Mouse (Mus musculus) stomach, postnatal 0 days (tissue): Measurements from ENCODE around the gene Mn1. TPM values are rescaled to one million over a fixed set of nuclear protein-coding genes. Genes with fewer than 3 reads are reported as not detected.
A peak's percentile ranks its signal among the peaks of the same experiment; 100 is the strongest.

Experiments used
- ATAC-seq: fragments of 200-750 bp; cut with Nextera tagmentation; 2 replicates; pipeline ENCODE4 v1.8.0; 2017; ENCODE audit not compliant: low FRiP score, low TSS enrichment
- DNase-seq: peaks from one replicate; pipeline ENCODE4 v3.0.0-alpha.2; 2016; ENCODE audit warnings: low spot score
- H3K27ac ChIP-seq: fragments of 300-500 bp; sonication (generic); replicated peaks from 2 replicates; pipeline ENCODE4 v1.5.1; 2014; ENCODE audit warnings: mild to moderate bottlenecking, control low read depth
- H3K27me3 ChIP-seq: fragments of 300-500 bp; sonication (generic); 2 replicates; pipeline ENCODE4 v1.6.1; 2014; ENCODE audit warnings: low read length; ENCODE audit not compliant: control insufficient read depth, insufficient read depth
- H3K36me3 ChIP-seq: fragments of 300-500 bp; sonication (generic); 2 replicates; pipeline ENCODE4 v1.6.1; 2014; ENCODE audit warnings: low read length, mixed read lengths; ENCODE audit not compliant: control insufficient read depth, insufficient read depth
- H3K4me1 ChIP-seq: fragments of 300-500 bp; sonication (generic); replicated peaks from 2 replicates; pipeline ENCODE4 v1.6.1; 2014; ENCODE audit warnings: antibody characterized with exemption; ENCODE audit not compliant: control insufficient read depth, insufficient read depth
- H3K4me2 ChIP-seq: fragments of 300-500 bp; sonication (generic); replicated peaks from 2 replicates; pipeline ENCODE4 v1.6.1; 2014; ENCODE audit warnings: low read depth, mild to moderate bottlenecking, control low read depth, moderate library complexity
- H3K4me3 ChIP-seq: fragments of 300-500 bp; sonication (generic); 2 replicates; pipeline ENCODE4 v1.5.1; 2014; ENCODE audit warnings: low read depth, low read length, control low read depth
- H3K9ac ChIP-seq: fragments of 300-500 bp; sonication (generic); 2 replicates; pipeline ENCODE4 v1.6.1; 2014; ENCODE audit warnings: mild to moderate bottlenecking, low read length, control low read depth, mixed read lengths
- H3K9me3 ChIP-seq: fragments of 300-500 bp; sonication (generic); 2 replicates; pipeline ENCODE4 v1.6.1; 2016; ENCODE audit warnings: low read length; ENCODE audit not compliant: control insufficient read depth
- CTCF ChIP-seq: IDR thresholded peaks from 2 replicates; pipeline ENCODE4 v1.5.1; 2016; ENCODE audit warnings: antibody characterized with exemption, low read depth, mild to moderate bottlenecking, moderate library complexity
- EP300 ChIP-seq: optimal IDR thresholded peaks from 2 replicates; pipeline ENCODE3; 2016; ENCODE audit warnings: antibody characterized with exemption
- WGBS: fragments of 180-500 bp; shearing (Covaris S2); extraction: QIAGEN DNeasy Blood & Tissue Kit; methylation state at CpG from one replicate; pipeline ENCODE4 v1.1.7; 2014; 5-methylcytosine and 5-hydroxymethylcytosine counted together
- polyA plus RNA-seq: library from polyadenylated mRNA; unstranded; fragments of >200 nt; fragmentation: Nextera tagmentation; extraction: Ambion mirVana; gene quantifications from 2 replicates; pipeline ENCODE4 v1.2.1, GENCODE M21; 2015

Gene Mn1
- polyA plus RNA-seq, 1 experiment from 2014 or later = 5.6 TPM

DNA sequence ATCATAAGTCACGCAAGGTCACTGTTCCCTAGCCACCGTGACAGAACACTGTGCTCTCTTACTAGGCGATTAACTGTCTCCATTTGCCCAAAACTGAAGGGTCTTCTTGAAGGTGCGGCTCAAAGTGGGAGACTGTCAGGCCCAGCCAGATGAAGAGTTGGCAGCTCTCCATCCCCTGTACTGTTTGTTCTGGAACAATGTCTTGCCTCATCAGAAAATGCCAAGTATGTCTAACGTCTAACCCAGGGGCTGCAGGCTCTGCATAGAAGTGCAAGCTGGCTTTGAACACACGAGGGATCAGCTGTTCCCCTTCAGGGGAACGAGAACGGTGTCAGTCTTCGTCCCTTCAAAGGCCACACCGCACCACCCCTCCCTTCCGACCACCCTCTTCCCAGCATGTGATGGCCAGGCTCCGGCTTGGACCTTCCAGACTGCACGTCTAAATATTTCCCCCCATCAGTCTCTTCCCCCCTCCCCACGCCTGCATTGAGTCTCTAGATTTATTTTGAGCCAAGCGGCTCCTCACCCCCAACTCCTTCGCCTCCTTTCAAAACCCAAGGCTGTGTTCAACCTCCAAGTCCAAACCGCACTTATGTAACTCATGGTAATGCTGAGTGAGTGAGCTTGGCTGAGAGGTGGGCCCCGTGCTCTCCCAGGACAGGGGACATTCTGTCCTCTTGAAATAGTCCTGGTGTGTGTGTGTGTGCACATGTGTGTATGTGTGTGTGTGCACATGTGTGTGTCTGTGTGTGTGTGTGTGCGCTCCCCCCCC, 15.1 kb upstream of the Mn1 start:
- 59% methylated on average over 19 of the region's 19 CpGs for WGBS
- H3K4me1 ChIP-seq = no peaks in the 10 kb centered on the region; the same call in 1 of the 2 replicates
- H3K27ac ChIP-seq = no peak overlapping the region
- no peak overlapping the region for H3K9ac ChIP-seq
- ATAC-seq (peak; percentile 45), DNase-seq (no peak)
- H3K9me3 ChIP-seq = no peaks in the 10 kb centered on the region
- no peak overlapping the region for H3K4me2 ChIP-seq
- H3K27me3 ChIP-seq = no peaks in the 10 kb centered on the region
- no peaks in the 10 kb centered on the region for H3K36me3 ChIP-seq
- no peak overlapping the region for H3K4me3 ChIP-seq
- TF ChIP-seq EP300 (no peak), CTCF (no peak)

DNA sequence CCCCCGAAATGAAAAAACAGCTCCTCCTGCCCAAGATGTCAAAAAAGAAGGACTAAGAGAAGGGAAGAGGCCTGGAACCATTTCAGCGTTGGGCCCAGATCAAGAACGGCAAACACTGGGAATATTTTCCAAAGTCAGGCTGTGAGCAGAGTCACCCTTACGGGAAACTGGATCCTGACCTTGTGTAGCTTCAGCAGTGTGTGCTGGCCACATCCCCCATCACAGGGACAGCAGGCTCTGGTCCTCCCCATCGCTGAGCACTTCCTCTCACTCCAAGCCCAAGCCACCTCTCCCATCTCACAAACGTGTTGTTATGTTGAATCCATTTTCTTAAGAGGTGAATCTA, 14.5 kb upstream of the Mn1 start:
- DNase-seq (no peak), ATAC-seq (no peak)
- no peaks in the 10 kb centered on the region for H3K9me3 ChIP-seq
- peak overlapping the region; percentile 30 for H3K27ac ChIP-seq
- H3K4me1 ChIP-seq = no peaks in the 10 kb centered on the region
- no peaks in the 10 kb centered on the region for H3K27me3 ChIP-seq
- WGBS = 65% methylated on average over 6 of the region's 6 CpGs
- H3K4me3 ChIP-seq = no peak overlapping the region
- H3K36me3 ChIP-seq = no peaks in the 10 kb centered on the region
- TF ChIP-seq CTCF (no peak), EP300 (no peak)
- H3K9ac ChIP-seq = no peak overlapping the region
- H3K4me2 ChIP-seq = no peak overlapping the region

DNA sequence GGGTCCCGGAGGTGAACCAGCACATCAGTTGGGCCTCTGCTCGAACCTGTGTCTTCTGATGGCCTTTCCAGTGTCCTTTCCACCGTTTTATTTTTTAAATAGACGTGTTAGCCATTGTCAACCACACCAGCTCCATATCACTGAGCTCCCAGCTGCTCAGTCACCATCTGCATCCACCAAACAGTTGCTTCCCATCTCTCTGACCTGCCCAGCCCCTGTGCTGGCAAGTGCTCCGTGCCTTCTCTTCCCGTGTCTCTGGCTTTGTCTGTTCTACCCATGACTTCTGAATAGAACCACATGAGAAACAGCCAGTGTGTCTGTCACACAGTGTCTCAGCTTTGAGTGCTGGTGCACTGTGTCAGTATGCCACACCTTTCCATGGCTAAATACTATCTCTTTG, 12.4 kb upstream of the Mn1 start:
- 72% methylated on average over 6 of the region's 6 CpGs for WGBS

DNA sequence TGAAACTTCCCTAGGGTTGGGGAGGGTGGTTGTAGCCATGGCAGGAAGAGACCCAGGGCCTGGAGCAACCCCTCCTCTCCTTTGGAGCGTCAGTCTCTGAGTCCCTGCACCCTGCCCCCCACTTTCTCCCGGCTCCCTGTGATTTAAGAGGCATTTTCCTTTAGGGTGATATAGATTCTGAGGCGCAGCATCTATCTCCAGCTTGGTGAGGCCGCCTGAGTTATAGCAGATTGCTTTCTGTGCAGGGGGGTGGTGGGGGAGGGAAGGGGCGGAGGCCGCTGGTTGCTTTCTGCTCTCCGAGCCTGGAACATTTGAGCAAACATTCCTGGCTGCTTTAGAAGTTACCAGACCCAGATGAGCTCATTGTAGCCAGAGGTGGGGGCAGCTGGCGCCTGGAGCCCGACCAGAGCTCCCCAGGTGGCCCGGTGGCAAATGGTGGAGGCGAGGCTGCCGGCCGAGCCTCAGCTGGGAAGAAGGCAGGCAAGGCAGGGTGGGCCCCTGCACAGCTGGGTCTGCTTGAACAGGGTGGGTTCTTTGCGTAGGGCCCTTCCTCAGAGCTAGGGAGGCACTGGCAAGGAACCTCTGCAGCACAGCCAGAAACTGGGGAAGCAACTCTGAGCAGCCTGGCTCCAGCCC, 8.6 kb upstream of the Mn1 start:
- no peak overlapping the region; the same call in 1 of the 2 replicates for H3K4me2 ChIP-seq
- no peaks in the 10 kb centered on the region for H3K9me3 ChIP-seq
- ATAC-seq = peak; percentile 68
- 8% methylated on average over 14 of the region's 14 CpGs for WGBS
- H3K36me3 ChIP-seq = no peaks in the 10 kb centered on the region
- DNase-seq = peak; percentile 68
- 0 out of 2 replicates have a peak, but pooled peaks cover 4% of the 10 kb centered on the region for H3K4me1 ChIP-seq
- peak overlapping the region; percentile 82 for H3K27ac ChIP-seq
- H3K4me3 ChIP-seq = no peak overlapping the region
- TF ChIP-seq CTCF = no peak
- TF ChIP-seq EP300 = no peak
- H3K9ac ChIP-seq = 0 out of 2 replicates have a peak overlapping the region, but pooled peaks have one; percentile 18
- H3K27me3 ChIP-seq = no peaks in the 10 kb centered on the region

More for the DNA sequence above, 12.4 kb upstream of the Mn1 start:
- H3K27ac ChIP-seq = no peak overlapping the region
- DNase-seq (no peak), ATAC-seq (no peak)
- no peaks in the 10 kb centered on the region for H3K36me3 ChIP-seq
- no peaks in the 10 kb centered on the region for H3K27me3 ChIP-seq
- no peak overlapping the region for H3K9ac ChIP-seq
- H3K9me3 ChIP-seq = no peaks in the 10 kb centered on the region
- H3K4me2 ChIP-seq = no peak overlapping the region
- H3K4me1 ChIP-seq = 0 out of 2 replicates have a peak, but pooled peaks cover 4% of the 10 kb centered on the region
- TF ChIP-seq CTCF (no peak), EP300 (no peak)
- H3K4me3 ChIP-seq = no peak overlapping the region

DNA sequence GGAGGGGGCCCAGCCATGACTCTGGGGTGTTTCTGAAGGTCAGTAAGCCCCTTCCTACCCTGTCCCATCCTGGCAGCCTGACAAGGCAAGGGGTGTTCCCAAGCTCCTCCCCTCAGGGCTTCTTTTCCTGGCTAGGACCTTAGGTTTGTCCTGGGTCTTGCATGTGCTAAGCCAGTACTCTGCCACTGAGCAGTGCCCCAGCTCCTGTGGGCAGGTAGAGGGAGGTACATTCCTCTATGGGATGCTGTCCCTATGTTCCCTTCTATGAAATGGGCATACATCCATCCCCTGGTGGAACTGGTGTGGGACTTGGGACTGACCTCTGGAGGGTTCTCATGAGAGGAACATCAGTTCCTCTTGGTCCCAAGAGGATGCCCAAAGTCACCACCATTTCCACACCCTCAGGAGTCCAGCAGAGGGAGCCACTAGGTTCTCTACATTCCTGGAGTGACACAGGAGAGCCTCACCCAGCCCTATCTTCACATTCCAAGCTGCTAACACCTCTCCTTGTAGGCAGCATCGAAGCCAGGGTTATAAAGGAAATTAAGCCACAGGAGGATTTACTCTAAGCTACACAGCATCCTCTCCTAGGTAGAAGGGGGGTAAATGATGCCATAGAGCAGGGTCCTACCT, 7.6 kb upstream of the Mn1 start:
- peak; percentile 50 for DNase-seq
- Histone ChIP-seq H3K4me1 (0 out of 2 replicates have a peak, but pooled peaks cover 4% of the 10 kb centered on the region), H3K4me3 (no peak overlapping the region), H3K36me3 (no peaks in the 10 kb centered on the region), H3K27me3 (no peaks in the 10 kb centered on the region), H3K27ac (0 out of 2 replicates have a peak overlapping the region, but pooled peaks have one; percentile 82), H3K9me3 (no peaks in the 10 kb centered on the region), H3K9ac (no peak overlapping the region), H3K4me2 (no peak overlapping the region)
- 17% methylated on average over 1 of the region's 1 CpGs for WGBS
- 0 out of 2 replicates have a peak, but pooled peaks have one; percentile 34 for ATAC-seq
- TF ChIP-seq CTCF (peak; percentile 77), EP300 (no peak)
